16 mouse cellular contexts compared by ENCODE assay signal in the genomic region with DNA sequence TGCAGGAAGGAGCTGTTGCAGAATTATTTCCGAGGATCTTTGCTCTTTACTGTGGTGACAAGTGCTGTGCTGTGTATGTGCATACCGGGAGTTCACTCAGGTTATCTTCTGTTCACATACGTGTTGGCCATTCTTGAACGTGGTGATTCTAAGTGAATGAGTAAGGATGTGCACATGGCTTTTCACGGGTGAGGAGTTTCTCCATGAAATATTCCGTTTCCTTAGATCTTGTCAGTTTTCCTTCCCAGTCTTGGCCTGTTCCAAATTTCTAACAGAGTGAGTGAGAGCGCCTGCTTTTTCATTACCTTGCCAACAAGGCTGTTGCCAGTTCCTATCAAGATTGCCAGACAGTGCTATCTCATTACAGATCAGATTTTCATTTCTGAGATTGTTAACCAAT.
DNase-seq lines count a peak whose midpoint lies in the region; ATAC-seq and TF ChIP-seq lines count a peak whose summit lies in the region.
"Had no signal": no experiment of that assay in that cellular context is flagged by ENCODE, and none has a peak within 500 bp of the region (broad histone marks: within the 10 kb centered on the region; RNA-seq: fewer than 3 reads in every experiment).

No protein-coding gene starts in this region.

- no peak for TF ChIP-seq CTCF in layer of hippocampus, adult 2 months (conservative IDR thresholded peaks at IDR 0.05)
- TF ChIP-seq CTCF in midbrain, postnatal 0 days (IDR thresholded peaks at IDR 0.05) = no peak

- no peak overlapping the region for H3K4me2 ChIP-seq in neural tube, embryonic 15.5 days
- no peak overlapping the region for H3K4me2 ChIP-seq in midbrain, postnatal 0 days (ENCODE audit: low read depth, low read length, poor library complexity, severe bottlenecking)
- H3K4me2 ChIP-seq: liver, embryonic 12.5 days; lung, embryonic 15.5 days; neural tube, embryonic 13.5 days had no signal

- H3K27me3 ChIP-seq in neural tube, embryonic 15.5 days (replicated peaks) = no peaks in the 10 kb centered on the region
- H3K27me3 ChIP-seq in midbrain, postnatal 0 days (ENCODE audit: insufficient read depth, low read length) = no peaks in the 10 kb centered on the region
- H3K27me3 ChIP-seq: liver, embryonic 12.5 days; lung, embryonic 15.5 days; neural tube, embryonic 13.5 days had no signal

- peak; percentile 84 for ATAC-seq in frontal cortex, adult (ENCODE audit: low TSS enrichment)
- 0 out of 2 replicates have a peak, but pooled peaks have one; percentile 5 for ATAC-seq in neural tube, embryonic 15.5 days (ENCODE audit: low FRiP score)
- peak; percentile 61; the same call in 1 of the 2 replicates for ATAC-seq in midbrain, postnatal 0 days (ENCODE audit: low FRiP score)
- ATAC-seq: intestine, postnatal 0 days; liver, embryonic 12.5 days had no signal

- no peaks in the 10 kb centered on the region for H3K36me3 ChIP-seq in neural tube, embryonic 15.5 days
- no peaks in the 10 kb centered on the region for H3K36me3 ChIP-seq in midbrain, postnatal 0 days (ENCODE audit: insufficient read depth, low read length)
- H3K36me3 ChIP-seq: limb, embryonic 10.5 days; liver, embryonic 12.5 days; lung, embryonic 15.5 days; neural tube, embryonic 13.5 days had no signal

- H3K4me1 ChIP-seq in neural tube, embryonic 15.5 days = peaks cover 4% of the 10 kb centered on the region; the same call in 1 of the 2 replicates
- H3K4me1 ChIP-seq in midbrain, postnatal 0 days (ENCODE audit: insufficient read depth, low read length) = no peaks in the 10 kb centered on the region
- H3K4me1 ChIP-seq: limb, embryonic 10.5 days; lung, embryonic 15.5 days had no signal

- no peak for DNase-seq in frontal cortex, postnatal 25 days (ENCODE audit: low spot score in 2 of 2)
- DNase-seq in layer of hippocampus, adult 2 months (ENCODE audit: low spot score in 2 of 2) = peak in 1 of 2 experiments; percentile 60
- DNase-seq in layer of hippocampus, postnatal 25 days (ENCODE audit: extremely low spot score in 1 of 2, low spot score in 1 of 2) = no peak
- no peak for DNase-seq in neural tube, embryonic 10.5 days (ENCODE audit: extremely low spot score, low spot score)
- DNase-seq in midbrain, postnatal 0 days (ENCODE audit: low spot score) = peak; percentile 10
- DNase-seq in thymus, postnatal 36 days = no peak
- DNase-seq: heart, postnatal 4 days had no signal

- H3K27ac ChIP-seq in layer of hippocampus, adult 2 months = peak overlapping the region; percentile 92
- H3K27ac ChIP-seq in neural tube, embryonic 15.5 days (replicated peaks) = no peak overlapping the region
- no peak overlapping the region for H3K27ac ChIP-seq in midbrain, postnatal 0 days (ENCODE audit: low read depth, low read length)
- H3K27ac ChIP-seq: limb, embryonic 10.5 days; liver, embryonic 12.5 days; lung, embryonic 15.5 days; macrophage; neural tube, embryonic 13.5 days had no signal

- no peaks in the 10 kb centered on the region for H3K9me3 ChIP-seq in neural tube, embryonic 15.5 days (replicated peaks)
- no peaks in the 10 kb centered on the region for H3K9me3 ChIP-seq in midbrain, postnatal 0 days (ENCODE audit: low read length)
- H3K9me3 ChIP-seq: limb, embryonic 10.5 days; liver, embryonic 12.5 days; lung, embryonic 15.5 days; neural tube, embryonic 13.5 days had no signal

- no peak overlapping the region for H3K9ac ChIP-seq in neural tube, embryonic 15.5 days (replicated peaks)
- H3K9ac ChIP-seq in midbrain, postnatal 0 days (replicated peaks; ENCODE audit: low read length, poor library complexity, severe bottlenecking) = no peak overlapping the region
- H3K9ac ChIP-seq: liver, embryonic 12.5 days; lung, embryonic 15.5 days; neural tube, embryonic 13.5 days had no signal

- 70% methylated on average over 7 of the region's 7 CpGs for WGBS in neural tube, embryonic 15.5 days
- WGBS in midbrain, postnatal 0 days = 74% methylated on average over 7 of the region's 7 CpGs

- H3K4me3 ChIP-seq in layer of hippocampus, adult 2 months = peak overlapping the region; percentile 33
- H3K4me3 ChIP-seq in neural tube, embryonic 15.5 days (replicated peaks) = no peak overlapping the region
- H3K4me3 ChIP-seq in midbrain, postnatal 0 days (ENCODE audit: low read depth, low read length) = no peak overlapping the region
- H3K4me3 ChIP-seq: erythroblast, embryonic 14.5 days; limb, embryonic 10.5 days; liver, embryonic 12.5 days; lung, embryonic 15.5 days; neural tube, embryonic 13.5 days had no signal

Comparison
In these comparisons a context has a peak if more than half of its experiments do, and no peak if none do; other contexts are left out.
1. ATAC-seq: peak in every context shown above with its lines; median percentile 84 in frontal cortex, adult; 61 in midbrain, postnatal 0 days; 5 in neural tube, embryonic 15.5 days.